Mouse (Mus musculus): ENCODE data around the gene Stard10. TPM values are rescaled to one million over a fixed set of nuclear protein-coding genes. Genes with fewer than 3 reads are reported as not detected.

Stard10 gene
- polyA plus RNA-seq, 1 experiment, result 95.5 TPM

DNA sequence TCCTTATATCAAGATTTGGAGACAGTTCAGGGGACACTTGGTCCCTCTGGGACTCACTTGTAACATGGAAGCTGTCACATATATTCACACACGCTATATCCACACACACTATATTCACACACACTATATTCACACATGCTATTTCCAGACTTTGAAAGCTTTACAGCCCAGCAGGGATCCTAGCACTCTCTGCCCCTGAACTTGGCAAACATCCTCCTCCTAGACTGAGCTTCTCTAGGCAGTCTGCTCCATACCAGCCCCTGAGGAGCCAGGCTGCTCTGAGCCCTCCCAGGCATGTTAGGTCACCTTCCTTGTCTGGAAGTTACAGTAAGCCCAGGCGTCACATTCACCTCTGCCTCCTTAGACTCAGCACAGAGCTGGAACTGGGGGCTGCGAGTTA lies 19.8 kb downstream of the Stard10 start:
- Histone ChIP-seq H3K4me3 (ENCODE audit: insufficient read depth, low read length) (no peak overlapping the region), H3K27ac (ENCODE audit: insufficient read depth, low read length) (no peak overlapping the region), H3K4me1 (ENCODE audit: control insufficient read depth, insufficient read depth, low read length) (no peaks in the 10 kb centered on the region)
- TF ChIP-seq CTCF (IDR thresholded peaks at IDR 0.05; ENCODE audit: extremely low read depth, insufficient read depth, low read length), result no peak

GRCm38 (mm10) chr7:101337401-101337800 lies 20.5 kb downstream of the Stard10 start:
- Histone ChIP-seq H3K27ac (ENCODE audit: insufficient read depth, low read length) (no peak overlapping the region), H3K4me1 (ENCODE audit: control insufficient read depth, insufficient read depth, low read length) (no peaks in the 10 kb centered on the region), H3K4me3 (ENCODE audit: insufficient read depth, low read length) (no peak overlapping the region)
- no peak for TF ChIP-seq POLR2A (IDR thresholded peaks at IDR 0.05; ENCODE audit: extremely low read depth, insufficient read depth, low read length)
- no peak for TF ChIP-seq CTCF (IDR thresholded peaks at IDR 0.05; ENCODE audit: extremely low read depth, insufficient read depth, low read length)

DNA sequence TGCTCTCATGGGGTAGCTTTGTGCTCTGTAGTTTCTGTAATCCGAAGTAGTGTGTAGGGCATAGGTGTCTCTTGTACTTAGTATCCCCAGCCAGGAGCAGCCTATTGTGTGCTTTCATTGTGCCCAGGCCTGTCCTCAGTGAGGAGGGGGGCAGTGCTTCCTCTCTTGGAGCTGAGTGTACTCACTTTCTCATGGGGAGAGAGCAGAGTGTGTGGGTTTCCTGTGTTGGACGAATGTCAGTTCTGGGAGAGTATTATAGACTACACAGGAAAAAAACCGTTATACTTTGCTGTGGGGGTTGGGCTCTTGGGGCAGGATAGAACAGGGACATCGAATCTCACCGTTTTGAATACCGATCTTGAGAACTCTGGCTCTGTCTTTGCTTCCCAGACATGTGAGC lies 24.5 kb downstream of the Stard10 start:
- Histone ChIP-seq H3K4me3 (ENCODE audit: insufficient read depth, low read length) (no peak overlapping the region), H3K4me1 (ENCODE audit: control insufficient read depth, insufficient read depth, low read length) (no peaks in the 10 kb centered on the region), H3K27ac (ENCODE audit: insufficient read depth, low read length) (no peak overlapping the region)
- TF ChIP-seq POLR2A (IDR thresholded peaks at IDR 0.05; ENCODE audit: extremely low read depth, insufficient read depth, low read length) (no peak), CTCF (IDR thresholded peaks at IDR 0.05; ENCODE audit: extremely low read depth, insufficient read depth, low read length) (no peak)

- H3K27ac ChIP-seq (ENCODE audit: insufficient read depth, low read length), result no peak overlapping the region
- H3K4me3 ChIP-seq (ENCODE audit: insufficient read depth, low read length), result no peak overlapping the region
- H3K4me1 ChIP-seq (ENCODE audit: control insufficient read depth, insufficient read depth, low read length), result 0 out of 2 replicates have a peak, but pooled peaks cover 2% of the 10 kb centered on the region
- TF ChIP-seq CTCF (IDR thresholded peaks at IDR 0.05; ENCODE audit: extremely low read depth, insufficient read depth, low read length) (no peak), POLR2A (IDR thresholded peaks at IDR 0.05; ENCODE audit: extremely low read depth, insufficient read depth, low read length) (no peak)
These were observed 26.2 kb downstream of the Stard10 start for GRCm38 (mm10) chr7:101343135-101343534.

GRCm38 (mm10) chr7:101344892-101345291 lies 28.0 kb downstream of the Stard10 start:
- Histone ChIP-seq H3K27ac (ENCODE audit: insufficient read depth, low read length) (no peak overlapping the region), H3K4me3 (ENCODE audit: insufficient read depth, low read length) (no peak overlapping the region), H3K4me1 (ENCODE audit: control insufficient read depth, insufficient read depth, low read length) (0 out of 2 replicates have a peak, but pooled peaks cover 2% of the 10 kb centered on the region)
- TF ChIP-seq POLR2A (IDR thresholded peaks at IDR 0.05; ENCODE audit: extremely low read depth, insufficient read depth, low read length) (no peak), CTCF (IDR thresholded peaks at IDR 0.05; ENCODE audit: extremely low read depth, insufficient read depth, low read length) (no peak)

GRCm38 (mm10) chr7:101346991-101347390 lies 30.1 kb downstream of the Stard10 start:
- Histone ChIP-seq H3K4me1 (ENCODE audit: control insufficient read depth, insufficient read depth, low read length) (0 out of 2 replicates have a peak, but pooled peaks cover 2% of the 10 kb centered on the region), H3K4me3 (ENCODE audit: insufficient read depth, low read length) (no peak overlapping the region), H3K27ac (ENCODE audit: insufficient read depth, low read length) (no peak overlapping the region)
- no peak for TF ChIP-seq CTCF (IDR thresholded peaks at IDR 0.05; ENCODE audit: extremely low read depth, insufficient read depth, low read length)
- no peak for TF ChIP-seq POLR2A (IDR thresholded peaks at IDR 0.05; ENCODE audit: extremely low read depth, insufficient read depth, low read length)

DNA sequence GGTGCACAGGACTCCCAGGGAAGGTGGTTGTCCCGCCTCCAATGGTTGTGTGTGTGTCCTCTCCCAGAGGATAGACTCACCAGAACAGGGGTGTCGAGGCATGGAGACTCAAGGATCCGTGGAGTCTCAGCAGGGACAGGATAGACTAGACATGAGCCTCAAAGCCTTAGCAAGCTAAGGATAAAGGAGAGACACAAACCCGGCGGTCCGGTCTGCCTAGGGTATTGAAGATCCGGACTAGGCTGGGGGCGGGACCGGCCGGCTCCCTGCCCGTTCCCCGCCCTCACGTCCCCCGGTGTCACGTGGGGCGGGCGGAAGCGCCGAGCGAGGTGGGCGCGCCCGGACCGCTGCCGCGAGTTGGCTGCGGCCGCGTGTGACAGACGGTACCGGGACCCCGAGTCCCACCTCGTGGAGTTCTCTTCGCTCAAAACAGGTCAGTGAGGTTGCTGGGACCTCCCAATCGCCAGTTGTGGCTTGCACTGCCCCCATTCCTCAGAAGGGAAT lies 30.9 kb downstream of the Stard10 start, which contains the start of gene Arap1:
Arap1 (plus strand) TSS at position 301 of the 504 bp plus-strand sequence.
- 0 out of 2 replicates have a peak, but pooled peaks cover 2% of the 10 kb centered on the region for H3K4me1 ChIP-seq (ENCODE audit: control insufficient read depth, insufficient read depth, low read length)
- peak within 1 kb of the TSS; percentile 36 for H3K4me3 ChIP-seq (ENCODE audit: insufficient read depth, low read length)
- TF ChIP-seq POLR2A (IDR thresholded peaks at IDR 0.05; ENCODE audit: extremely low read depth, insufficient read depth, low read length), result no peak
- TF ChIP-seq CTCF (IDR thresholded peaks at IDR 0.05; ENCODE audit: extremely low read depth, insufficient read depth, low read length), result no peak
- H3K27ac ChIP-seq (ENCODE audit: insufficient read depth, low read length), result no peak within 1 kb of the TSS

DNA sequence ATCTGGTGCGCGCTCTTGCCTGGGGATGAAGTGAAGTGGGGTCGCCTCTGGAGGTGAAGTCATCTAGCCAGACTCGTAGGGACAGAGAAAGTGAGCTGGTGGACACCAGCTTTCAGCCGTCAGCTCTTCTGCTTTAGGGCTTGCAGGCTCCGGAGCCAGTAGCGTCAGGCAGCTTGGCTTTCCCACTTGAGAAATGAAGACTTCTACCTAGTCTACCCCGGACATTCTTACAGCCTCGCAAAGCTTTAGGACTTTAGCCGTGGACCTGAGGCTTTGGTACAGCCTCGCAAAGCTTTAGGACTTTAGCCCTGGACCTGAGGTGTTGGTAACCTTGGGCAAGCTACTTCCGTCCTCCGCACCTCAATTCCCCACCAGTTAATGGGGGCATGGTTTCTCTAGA lies 31.4 kb downstream of the Stard10 start:
- TF ChIP-seq POLR2A (IDR thresholded peaks at IDR 0.05; ENCODE audit: extremely low read depth, insufficient read depth, low read length), result no peak
- TF ChIP-seq CTCF (IDR thresholded peaks at IDR 0.05; ENCODE audit: extremely low read depth, insufficient read depth, low read length), result no peak
- Histone ChIP-seq H3K4me1 (ENCODE audit: control insufficient read depth, insufficient read depth, low read length) (0 out of 2 replicates have a peak, but pooled peaks cover 2% of the 10 kb centered on the region), H3K4me3 (ENCODE audit: insufficient read depth, low read length) (peak overlapping the region; percentile 36), H3K27ac (ENCODE audit: insufficient read depth, low read length) (no peak overlapping the region)

DNA sequence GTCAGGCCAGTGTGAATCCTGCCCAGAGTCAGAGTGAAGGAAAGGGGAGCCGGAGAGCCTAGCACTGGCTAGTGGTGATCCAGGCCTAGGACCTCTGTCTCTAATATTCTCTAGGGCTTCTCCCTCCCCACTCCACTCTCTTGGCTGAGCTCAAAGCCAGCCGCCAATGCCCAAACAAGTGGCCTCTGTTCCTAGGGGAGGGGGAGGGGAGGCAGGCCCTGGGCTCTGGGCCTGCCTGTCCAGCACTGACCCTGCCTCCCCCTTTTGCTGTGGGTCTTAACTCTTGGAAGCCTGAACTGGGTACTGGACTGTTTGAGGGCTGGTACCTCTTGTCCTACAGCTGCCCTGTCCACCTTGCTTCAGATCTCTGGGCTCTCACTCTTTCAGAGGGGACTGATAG lies 33.0 kb downstream of the Stard10 start:
- Histone ChIP-seq H3K4me1 (ENCODE audit: control insufficient read depth, insufficient read depth, low read length) (0 out of 2 replicates have a peak, but pooled peaks cover 2% of the 10 kb centered on the region), H3K4me3 (ENCODE audit: insufficient read depth, low read length) (peak overlapping the region; percentile 36; the same call in 1 of the 2 replicates), H3K27ac (ENCODE audit: insufficient read depth, low read length) (peak overlapping the region; percentile 88)
- no peak for TF ChIP-seq CTCF (IDR thresholded peaks at IDR 0.05; ENCODE audit: extremely low read depth, insufficient read depth, low read length)
- TF ChIP-seq POLR2A (IDR thresholded peaks at IDR 0.05; ENCODE audit: extremely low read depth, insufficient read depth, low read length), result peak; percentile 60; the same call in 1 of the 2 replicates

DNA sequence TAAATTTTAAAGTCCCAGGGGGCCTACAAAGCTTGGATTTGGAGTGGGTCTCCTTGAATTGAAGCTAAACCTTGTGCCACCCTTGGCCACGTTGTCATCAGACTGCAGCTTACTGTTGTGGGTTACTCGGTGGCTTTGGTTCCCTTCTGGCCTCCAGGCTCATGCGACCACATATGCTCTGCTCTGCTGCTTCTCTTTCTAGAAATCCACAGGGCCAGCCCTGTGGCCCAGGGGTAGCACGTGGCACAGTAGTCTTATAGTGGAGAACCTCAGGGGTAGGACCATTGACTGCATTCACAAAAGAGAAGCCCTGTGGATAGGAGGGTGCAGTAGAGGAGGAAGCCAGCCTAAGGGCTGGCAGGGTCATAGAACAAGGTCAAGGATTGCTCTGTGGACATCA lies 35.5 kb downstream of the Stard10 start:
- Histone ChIP-seq H3K4me3 (ENCODE audit: insufficient read depth, low read length) (no peak overlapping the region), H3K27ac (ENCODE audit: insufficient read depth, low read length) (no peak overlapping the region), H3K4me1 (ENCODE audit: control insufficient read depth, insufficient read depth, low read length) (0 out of 2 replicates have a peak, but pooled peaks cover 2% of the 10 kb centered on the region)
- no peak for TF ChIP-seq POLR2A (IDR thresholded peaks at IDR 0.05; ENCODE audit: extremely low read depth, insufficient read depth, low read length)
- TF ChIP-seq CTCF (IDR thresholded peaks at IDR 0.05; ENCODE audit: extremely low read depth, insufficient read depth, low read length), result no peak

Data from cortical plate, adult 2 months (tissue).